Mouse (Mus musculus) kidney, postnatal 36 days (tissue): Measurements from ENCODE around the gene Sox5.

Source experiments
- DNase-seq, 2 experiments: peaks; one replicate each; pipeline ENCODE4 v3.0.0; 2021 to 2022; ENCODE audit warnings: mixed read lengths in 2 of 2

Sox5 gene

DNA sequence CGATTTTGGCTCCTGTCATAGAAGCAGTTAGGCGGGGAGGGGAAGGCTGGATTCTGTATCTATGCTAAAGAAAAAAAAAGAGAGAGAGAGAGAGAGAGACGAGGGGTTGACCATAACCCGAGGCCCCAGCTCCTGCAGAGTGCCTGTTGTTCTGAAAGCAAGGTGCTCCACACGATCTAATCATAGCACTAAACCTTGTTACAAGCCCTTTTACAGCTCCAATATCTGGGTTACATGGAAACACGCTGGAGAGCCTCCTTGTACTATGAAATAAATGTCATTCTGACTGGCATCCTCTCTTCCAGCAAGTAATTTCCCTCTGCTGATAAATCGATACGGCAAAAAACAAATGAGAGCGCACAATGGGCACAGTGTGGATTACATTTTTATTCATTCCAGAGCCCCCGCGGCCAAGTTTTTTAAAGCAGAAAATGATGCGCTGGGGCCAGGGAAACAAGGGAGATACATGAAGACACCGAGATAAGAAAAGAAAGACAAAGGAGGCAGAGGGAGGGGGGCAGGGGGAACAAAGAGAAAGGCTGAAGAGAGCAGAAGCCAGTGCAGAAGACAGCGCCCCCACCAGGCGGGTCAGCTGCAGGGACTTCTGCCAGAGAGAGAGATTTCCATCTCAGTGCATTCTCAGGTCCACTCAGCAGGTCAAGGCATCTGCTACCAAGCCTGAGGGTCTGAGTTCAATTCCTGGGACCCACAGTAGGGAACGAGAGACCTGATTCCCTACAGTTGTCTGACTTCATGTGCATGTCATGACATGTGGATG lies 304.3 kb downstream of the Sox5 start:
- DNase-seq = no peak

DNA sequence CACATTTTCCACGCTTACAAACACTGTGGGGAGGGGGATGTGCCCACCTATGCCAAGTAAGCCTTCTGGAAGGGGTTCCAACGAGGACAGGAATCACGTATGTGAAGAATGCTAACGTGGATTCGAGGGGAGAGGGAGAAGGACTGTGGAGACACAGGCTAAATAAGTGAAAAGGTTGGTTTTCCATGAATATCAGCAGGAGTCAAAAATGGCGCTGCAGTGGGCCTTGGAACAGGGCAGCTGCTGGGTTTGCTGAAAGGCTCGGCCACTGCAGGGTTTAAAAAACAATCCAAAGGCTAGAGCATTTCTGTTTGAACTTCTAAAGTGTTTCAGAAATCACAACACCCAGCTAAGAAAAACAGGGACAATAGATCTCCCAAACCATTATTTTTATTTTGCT lies 308.3 kb downstream of the Sox5 start:
- no peak for DNase-seq

DNA sequence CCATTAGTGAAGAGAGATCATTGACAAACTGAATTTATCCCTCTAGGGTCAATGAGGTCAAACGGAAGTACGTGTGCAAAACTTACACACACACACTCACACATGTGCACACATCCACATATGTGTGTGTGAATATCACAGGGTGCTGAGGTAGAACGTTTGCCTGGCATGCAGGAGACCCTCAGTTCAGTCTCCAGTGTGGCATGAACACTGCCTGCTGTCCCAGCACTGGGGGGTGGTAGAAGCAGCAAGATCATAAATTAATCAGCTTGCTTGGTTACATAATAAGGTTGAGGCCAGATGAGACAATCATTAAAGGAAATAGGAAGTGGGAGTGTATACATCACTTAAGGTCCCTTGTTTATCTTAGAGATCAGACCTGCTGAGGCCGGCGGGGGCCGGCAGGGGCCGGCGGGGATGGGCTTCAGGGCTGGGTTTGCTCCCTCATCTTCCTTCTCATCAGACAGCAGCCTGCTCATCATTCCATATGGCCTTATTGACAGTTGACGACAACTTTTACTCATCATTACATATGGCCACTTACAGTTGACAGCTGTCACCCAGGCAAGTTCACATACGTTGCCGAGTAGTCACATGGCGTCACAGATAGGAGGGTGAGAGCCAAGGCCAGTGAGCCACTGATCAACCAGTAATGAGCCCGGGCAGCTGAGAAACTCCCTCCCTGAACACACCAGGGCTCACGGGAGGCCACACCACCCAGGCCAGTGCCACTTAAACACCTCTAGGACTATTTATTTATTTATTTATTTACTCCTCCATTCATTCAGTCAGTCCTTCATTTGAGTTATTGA lies 309.5 kb downstream of the Sox5 start:
- DNase-seq = no peak

DNA sequence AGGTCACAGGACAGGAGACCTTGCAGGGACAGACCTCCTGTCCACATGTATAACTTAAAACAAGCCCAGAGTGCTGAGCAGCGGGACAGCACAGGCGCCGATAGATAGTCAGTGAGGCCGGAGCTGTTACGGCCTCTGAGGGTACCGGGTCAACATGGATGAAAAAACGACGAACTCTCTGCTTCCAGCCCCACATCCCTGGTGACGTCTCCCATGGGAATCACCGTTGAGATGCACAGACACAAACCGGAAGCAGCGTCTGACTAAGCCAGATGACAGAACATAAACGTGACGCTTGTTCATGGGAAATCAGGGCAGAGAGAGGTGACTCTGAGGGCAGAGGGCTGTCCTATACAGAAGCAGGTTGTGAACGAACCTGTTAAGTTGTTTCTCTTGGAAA lies 315.1 kb downstream of the Sox5 start:
- DNase-seq = no peak

DNA sequence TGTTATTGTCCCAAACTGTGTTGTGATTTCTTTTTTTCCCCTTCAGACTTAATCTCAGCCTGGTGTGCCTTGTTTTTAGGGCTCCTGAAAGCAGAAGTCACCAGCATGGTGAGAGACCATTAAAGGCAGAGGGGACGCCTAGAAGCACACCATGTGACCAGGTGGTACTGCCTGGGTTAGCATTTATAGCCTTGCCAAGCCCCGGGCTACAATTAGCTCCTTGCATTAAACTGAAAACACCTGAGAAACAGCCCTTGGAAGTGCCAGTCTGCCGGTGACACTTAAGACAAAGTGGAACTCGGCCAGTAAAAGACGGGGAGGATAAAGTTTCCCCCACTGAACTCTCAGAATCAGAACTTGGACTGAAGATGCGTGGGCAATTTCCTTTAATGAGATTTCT lies 318.1 kb downstream of the Sox5 start:
- peak; percentile 11 to 27 for DNase-seq

DNA sequence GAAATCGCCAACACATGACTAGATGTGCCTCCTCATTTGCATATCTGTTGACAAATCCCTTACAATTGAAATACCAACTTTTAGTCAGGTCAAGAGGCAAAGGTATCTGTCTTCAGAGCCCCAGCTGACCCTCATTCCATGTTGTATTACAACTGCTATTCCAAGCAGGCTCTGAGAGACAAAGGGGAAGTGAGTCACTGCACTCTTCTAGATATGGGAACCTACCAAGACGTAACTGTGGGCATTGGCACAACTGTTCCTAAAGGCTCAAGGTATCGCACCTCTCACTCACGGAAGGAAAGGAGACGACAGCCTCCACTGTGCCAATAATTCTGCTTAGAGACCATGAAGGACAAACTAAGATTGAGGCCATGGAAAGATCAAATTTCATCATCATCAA lies 318.5 kb downstream of the Sox5 start:
- no peak for DNase-seq

DNA sequence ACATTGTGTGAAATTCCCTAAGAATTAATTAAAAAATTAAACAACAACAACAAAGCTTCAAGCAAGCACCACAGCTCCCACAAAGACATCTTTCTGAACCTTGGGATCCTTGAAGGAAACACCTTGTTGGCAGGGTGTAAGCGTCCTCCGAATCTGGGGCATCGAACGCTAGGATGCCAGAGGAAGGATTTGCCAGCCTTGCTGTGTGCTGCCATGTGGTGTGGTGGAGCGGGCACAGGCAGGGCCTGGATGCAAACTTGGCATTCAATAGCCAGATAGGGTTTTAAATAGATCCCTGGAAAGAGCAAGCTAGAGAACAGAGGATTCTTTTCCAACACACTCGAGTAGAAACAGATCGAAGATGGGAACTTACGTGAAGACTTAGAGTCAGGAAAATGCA lies 322.3 kb downstream of the Sox5 start:
- DNase-seq = no peak

DNA sequence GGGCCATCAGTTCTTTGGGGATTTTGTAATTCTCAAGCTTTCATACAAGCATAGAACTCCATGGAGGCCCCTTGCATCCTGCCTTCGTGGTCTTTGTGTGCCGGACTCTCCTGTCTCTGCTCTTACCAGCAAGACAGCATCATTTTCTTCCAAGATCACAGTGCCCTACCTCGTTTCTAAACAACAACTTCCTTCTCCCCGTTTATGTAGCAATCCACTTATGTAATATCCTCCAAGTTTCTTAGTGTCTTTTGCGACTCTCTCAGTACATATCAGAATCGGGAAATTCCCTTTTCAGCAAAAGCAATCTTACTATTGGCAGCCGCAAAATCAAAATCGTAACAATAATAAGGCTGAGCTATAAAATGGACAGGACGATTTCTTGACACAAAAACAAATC lies 324.3 kb downstream of the Sox5 start:
- no peak for DNase-seq

DNA sequence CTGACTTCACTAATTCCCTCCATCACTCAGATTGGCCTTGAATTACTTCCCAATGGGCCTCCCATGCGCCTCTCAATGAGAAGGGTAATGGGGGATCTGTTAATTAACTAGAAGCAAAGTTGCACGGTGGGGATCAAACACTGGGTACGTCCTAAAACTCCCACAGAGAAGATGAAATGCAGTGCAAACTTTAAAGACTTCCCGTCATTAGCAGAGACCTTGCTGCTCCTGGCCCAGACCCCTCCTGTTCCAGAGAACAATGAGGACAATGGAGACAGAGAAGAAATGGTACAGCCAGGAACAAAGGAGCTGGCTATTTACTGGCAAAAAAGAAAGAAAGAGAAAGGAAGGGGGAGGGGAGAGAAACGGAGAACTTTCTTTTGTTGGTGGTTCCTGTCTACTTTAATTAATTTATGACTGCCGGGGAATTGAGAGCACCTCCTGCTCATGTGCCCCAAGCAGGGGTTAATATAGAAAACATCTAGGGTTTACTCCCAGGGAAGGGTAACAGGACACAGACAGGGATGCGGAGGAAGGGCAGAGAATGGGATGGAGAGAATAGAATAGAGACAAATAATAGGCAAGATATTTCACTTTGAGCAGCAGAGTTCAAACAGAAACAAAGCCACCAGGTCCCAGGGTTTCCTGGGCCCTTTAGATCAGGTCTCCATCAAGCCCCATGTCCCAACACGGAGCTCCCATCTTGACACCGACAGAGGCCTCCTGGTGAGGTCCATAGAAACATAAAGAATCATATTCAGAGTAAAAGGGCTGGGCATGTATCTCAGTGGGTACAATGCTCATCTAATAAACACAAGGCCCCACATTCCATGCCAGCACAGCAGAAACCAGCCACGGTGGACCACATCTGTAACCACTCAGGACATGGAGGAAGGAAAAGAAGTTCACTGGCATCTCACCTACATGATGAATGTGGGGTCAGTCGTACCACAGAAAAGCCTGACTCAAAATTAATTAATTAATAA lies 327.2 kb downstream of the Sox5 start:
- no peak for DNase-seq

DNA sequence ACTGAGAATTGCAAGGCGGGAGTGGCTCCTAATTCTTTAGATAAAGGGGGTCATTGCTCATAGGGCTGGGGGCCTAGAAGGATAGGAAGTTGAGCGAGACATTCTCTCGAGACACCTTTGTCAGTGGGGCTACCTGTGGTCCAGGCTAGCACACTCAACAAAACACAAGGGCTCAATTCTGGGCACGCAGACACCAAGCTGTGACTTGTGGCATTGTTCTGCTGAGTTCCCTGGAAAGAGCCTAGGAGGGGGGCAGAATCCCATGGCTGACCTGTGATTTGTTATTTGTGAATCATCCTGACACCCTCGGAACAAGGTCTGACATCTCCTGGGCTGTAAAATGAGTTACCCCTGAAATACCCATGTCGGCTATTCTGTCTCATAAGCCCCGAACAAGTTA lies 328.2 kb downstream of the Sox5 start:
- no peak for DNase-seq

DNA sequence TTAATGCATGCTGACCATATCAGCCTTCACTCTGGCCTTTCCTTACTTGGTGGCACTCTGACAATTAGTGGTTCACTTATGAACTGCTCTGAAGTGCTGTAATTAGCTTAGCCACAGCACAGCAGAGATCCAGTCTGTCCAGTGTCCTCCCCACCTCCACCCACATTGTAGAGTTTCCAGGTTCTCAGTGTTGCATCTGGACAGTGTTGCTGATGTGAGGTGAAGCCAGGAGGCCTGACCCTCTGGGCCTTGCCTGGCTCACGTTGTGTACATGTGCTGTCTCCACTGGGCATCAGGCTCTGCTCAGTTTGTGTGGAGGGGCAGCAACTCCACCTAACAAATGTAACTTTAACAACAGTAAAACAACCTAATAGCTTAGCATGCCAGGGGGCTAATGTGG lies 328.6 kb downstream of the Sox5 start:
- no peak for DNase-seq

DNA sequence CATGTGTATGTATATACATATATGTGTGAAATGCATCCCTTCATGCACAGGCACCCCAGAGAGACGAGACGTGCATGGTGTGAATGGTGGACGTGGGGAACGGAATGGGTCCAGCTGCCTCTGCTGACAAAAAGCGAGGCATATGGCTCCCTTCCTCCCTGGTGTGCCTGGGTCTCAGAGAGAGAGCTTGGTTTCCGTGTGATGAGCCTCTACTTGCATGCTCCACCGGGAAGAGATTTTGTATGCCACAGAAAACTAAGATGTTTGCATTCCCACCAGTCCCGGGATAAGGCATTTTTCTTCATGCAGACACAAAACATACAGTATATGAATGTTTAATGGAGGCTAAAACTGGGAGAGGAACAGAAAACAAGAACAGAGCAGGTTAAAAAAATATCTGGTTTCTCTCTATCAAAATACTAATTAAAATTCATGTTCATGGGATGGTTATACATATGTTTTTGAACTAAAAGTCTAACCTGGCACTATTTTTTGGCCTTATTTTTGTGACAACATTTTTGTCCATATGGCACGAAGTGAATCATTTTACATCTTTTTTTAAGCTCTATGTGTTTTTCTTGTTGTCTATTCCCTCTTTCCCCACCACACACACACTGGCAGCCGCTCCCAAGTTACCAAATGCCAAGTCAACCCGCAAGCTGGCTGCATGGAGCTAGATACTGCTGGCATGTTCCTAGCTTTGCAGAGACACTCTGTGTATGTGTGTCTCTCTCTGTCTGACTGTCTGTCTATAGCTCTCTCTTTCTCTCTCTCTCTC lies 329.4 kb downstream of the Sox5 start:
- DNase-seq = no peak

DNA sequence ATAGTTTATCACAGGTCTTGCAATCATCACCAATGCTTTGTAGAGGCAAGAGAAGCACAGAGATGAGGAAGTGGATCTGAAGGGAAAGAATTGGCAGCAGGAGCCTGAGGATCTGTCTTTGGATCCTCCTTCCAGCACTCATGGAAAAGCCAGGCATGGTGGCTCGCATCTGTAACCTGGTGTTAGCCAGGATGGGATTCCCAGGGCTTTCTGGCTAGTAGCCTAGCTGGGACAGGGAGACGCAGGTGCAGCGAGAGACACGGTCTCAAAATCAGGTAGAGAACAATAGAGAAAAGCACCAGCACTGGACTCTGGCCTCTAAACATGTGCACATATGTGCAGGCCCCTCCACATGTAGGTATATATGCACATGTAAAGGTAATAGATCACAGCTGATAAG lies 330.1 kb downstream of the Sox5 start:
- no peak for DNase-seq

DNA sequence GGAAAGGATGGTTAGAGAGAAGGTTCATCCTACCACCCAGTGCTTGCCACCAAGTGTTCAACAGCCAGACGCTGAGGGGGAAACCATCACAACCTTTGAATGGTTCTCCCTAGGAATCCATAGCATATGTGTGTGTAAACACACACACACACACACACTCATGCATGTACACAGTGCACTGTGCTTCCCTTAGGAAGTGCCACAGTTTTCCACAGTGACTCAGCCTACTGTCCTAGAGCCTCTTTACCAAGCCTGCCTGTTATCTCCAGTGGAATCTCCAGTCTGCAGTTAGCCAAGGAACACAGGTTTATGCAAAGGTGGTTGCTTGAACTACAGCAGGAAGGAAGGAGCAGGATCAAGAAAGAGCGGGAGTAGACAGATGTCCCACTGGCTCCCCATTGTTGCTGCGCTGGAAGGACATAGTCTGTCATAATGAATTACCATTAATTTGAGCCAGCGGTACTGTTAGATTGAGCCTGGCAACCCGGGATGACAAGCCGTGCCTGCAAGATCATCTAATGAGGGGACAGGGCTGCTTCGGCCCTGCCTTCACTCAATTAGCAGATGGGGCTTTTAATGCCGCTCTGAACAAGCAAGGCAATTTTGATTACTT lies 335.9 kb downstream of the Sox5 start:
- no peak for DNase-seq

DNA sequence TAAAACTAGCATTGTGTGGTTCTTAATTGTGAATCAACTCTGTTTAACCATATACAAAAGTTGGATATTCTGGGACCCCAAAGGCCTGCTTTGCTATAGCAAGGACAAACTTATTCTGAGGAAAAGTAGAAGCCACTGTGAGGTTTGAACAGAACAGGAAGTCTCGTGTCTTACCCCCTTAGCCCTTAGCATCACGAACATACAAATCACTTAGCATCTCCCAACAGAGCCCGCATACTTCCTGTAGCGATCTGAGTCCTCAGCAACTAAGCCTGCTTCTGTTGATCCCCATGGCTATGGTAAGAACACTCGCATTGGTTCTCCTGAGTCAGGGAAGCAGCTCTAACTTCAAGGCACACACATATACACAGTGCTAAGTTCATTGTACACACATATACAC lies 337.4 kb downstream of the Sox5 start:
- DNase-seq = no peak

DNA sequence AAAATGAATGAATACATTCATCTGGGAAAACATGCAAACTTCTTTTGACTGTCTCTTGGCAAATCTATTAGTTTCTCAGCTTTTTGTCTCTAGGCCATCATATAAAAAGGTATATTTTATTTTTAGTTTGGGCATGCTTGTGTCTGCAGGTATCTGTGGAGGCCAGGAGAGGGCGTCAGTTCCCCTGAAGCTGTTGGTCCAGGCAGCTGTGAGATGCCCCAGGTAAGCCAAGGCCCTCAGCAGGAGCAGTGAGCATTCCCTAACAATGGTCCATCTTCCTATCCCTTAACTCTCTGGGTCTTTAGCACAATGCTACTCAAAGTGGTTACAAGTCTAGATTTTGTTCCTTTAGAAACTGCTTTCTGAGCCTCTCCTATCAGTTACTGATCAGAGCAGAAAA lies 338.1 kb downstream of the Sox5 start:
- no peak for DNase-seq

DNA sequence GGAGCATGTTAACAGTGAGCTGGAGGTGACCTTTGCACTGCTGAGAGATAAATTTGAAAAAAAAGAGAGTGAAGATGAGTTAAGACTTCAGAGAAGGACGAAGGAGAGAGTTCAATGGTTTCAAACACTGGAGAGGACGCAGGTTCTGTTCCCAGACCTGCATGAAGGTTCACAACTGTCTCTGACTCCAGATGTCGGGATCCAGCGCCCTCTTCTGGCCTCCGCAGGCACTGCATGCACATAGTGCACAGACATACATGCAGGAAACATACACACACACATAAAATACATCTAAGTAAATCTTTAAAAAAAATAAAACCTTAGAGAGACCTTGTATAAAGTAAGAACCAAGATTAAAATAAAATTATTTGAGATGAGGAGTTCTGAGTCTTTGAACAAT lies 352.5 kb downstream of the Sox5 start:
- DNase-seq = no peak

DNA sequence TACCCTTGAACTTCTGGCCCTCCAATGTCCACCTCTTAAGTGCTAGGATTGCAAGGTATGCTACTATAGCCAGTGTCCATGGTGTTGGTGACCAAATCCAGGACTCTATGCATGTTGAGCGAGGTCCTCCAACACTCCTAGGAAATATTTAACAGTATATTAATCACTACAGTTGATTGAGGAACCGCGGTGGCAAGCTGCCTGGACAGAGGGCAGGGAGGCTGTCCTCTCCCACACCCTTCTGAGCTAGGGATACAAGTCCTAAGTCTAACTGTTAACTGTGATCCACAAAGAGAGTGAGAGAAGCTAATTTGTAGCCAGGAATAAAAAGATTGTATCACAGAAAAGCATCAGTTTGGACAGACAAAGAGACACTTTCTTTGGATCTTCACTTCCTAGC lies 373.7 kb downstream of the Sox5 start:
- DNase-seq = peak; percentile 15 to 57

DNA sequence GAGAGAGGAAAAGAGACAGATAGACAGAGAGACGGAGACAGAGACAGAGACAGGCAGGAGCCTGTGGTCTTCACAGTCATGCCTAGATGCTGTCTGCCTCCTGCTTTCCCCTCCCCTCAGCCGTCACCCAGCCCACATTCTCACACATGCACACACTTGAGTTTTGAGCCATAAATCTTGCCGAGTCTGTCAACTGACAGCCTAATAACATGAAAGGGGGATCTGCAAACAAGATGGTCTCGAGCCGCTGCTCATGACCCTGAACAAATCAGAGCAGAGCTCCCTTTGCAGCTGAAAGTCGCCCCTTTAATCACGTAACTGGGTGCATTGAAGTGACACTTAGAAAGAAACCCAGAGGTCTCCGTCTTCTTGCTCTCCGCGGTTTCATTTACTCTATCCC lies 383.7 kb downstream of the Sox5 start:
- no peak for DNase-seq

DNA sequence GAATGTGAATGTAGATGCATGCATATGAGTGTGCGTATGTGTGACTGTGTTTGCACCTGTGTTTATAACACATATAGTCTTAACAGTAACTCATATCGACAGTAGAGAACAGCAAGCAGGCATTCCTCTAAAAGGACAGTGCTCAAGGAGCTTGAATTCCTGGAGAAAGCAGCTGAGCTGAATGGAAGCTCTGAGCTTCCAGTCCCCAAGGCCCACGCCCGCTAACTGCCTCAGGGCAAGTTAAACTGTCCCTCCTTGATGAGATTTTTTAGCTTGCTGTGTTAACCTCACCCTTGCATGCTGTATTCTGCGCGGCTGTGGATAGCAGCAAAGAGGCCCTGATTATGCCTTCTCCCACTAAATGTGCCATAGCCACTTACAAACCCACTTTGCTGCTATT lies 388.6 kb downstream of the Sox5 start:
- no peak for DNase-seq

DNA sequence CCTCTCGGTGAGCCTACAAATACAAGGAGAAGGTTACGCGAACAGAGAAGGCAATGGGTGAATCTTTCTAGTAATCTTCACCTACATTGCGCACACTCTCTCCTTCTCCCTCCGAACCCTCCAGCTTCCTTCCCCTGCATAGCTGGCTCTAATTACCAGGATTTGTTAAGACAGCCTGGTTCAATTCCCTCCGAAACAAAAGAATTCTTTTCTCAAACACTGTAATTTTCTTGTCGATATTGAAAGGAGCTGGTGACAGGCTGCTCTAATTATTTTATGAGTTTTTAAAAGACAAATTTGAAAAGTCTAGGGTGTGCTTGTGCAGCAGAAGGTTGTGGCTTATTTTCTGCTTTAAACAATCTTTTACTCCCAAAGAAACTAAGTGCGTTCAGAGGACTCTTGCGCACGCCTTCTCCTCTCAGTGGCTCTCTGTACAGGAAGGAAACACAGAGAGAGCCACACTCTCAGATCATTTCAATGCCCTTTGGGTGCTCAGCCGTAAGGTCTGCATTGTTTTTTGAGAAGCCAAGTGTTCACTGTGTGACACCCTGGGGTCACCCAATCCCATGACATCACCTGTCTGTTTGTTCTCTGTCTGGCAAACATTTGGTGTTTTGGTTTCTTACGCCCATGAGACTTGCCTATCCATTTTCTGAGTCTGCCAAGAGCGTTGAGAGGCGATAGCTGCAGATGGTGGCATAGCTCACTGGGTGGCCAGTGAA lies 392.3 kb downstream of the Sox5 start:
- no peak for DNase-seq
